Mouse (Mus musculus) megakaryocyte, embryonic 14.5 days (primary cell): ENCODE data around the gene Dzank1.

Experiments used
- FLI1 ChIP-seq: IDR thresholded peaks from 2 replicates; pipeline ENCODE4 v1.6.1; 2012; ENCODE audit warnings: low read length, inconsistent platforms, mixed read lengths
- GATA1 ChIP-seq: IDR thresholded peaks from 3 replicates; pipeline ENCODE4 v1.6.1; 2012; ENCODE audit warnings: mixed read lengths, low read length, inconsistent platforms, borderline replicate concordance

GRCm38 (mm10) chr2:144438424-144438823 lies 88.8 kb downstream of the Dzank1 start:
- TF ChIP-seq GATA1 (no peak), FLI1 (no peak)
